Mouse (Mus musculus) embryonic fibroblast, embryonic 13.5 days (primary cell): ENCODE data around the gene Adssl1.

Experiments used
- CTCF ChIP-seq: IDR thresholded peaks from 2 replicates; pipeline ENCODE4 v1.5.1; 2011; ENCODE audit warnings: mild to moderate bottlenecking, control low read depth, low read length, moderate library complexity, borderline replicate concordance; ENCODE audit not compliant: insufficient read depth
- POLR2A ChIP-seq: IDR thresholded peaks from 2 replicates; pipeline ENCODE4 v1.6.1; 2011; ENCODE audit warnings: low read depth, mild to moderate bottlenecking, control low read depth, low read length, moderate library complexity

DNA sequence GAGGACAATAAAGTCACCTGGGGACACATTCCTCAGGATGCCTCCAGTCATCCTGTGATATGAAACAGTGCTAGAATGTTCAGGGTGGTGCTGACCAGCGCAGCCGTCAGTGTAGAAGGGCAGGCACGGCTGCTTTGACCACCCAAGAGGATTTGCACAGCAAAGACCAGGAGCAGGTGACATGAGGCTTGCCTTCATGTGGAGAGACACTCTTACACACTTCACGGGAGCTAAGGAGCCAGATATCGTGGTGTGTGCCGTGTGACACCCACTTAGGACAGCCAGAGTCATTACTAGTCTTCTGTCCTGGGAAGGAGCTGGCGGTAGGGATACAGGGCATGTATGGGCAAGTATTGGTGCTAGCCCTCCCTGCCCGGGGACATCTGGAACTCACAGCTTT lies 49.7 kb upstream of the Adssl1 start:
- no peak for TF ChIP-seq POLR2A
- no peak for TF ChIP-seq CTCF
